Mouse (Mus musculus) macrophage (primary cell): ENCODE data around the gene Gmpr2. TPM values are rescaled to one million over a fixed set of nuclear protein-coding genes. Genes with fewer than 3 reads are reported as not detected.

Experiments
- H3K27ac ChIP-seq: fragments of 350-480 bp; formaldehyde crosslinking; 2 replicates; pipeline ENCODE4 v1.9.0; 2021
- H3K36me3 ChIP-seq: fragments of 350-480 bp; formaldehyde crosslinking; 2 replicates; pipeline ENCODE4 v1.9.0; 2021; ENCODE audit errors: inconsistent target
- H3K4me3 ChIP-seq: fragments of 350-480 bp; formaldehyde crosslinking; 2 replicates; pipeline ENCODE4 v1.9.0; 2021; ENCODE audit errors: inconsistent target
- H3K79me2 ChIP-seq: fragments of 350-480 bp; formaldehyde crosslinking; 2 replicates; pipeline ENCODE4 v1.9.0; 2021; ENCODE audit errors: inconsistent target
- WGBS: methylation state at CpG from one replicate; pipeline ENCODE4 v1.1.7; 2026; ENCODE audit warnings: inconsistent platforms; ENCODE audit not compliant: missing documents; 5-methylcytosine and 5-hydroxymethylcytosine counted together
- polyA plus RNA-seq: library from polyadenylated mRNA; stranded (reverse); fragments of 250-400 nt; gene quantifications from 3 replicates; pipeline ENCODE4 v1.2.4, GENCODE M21; 2018; ENCODE audit warnings: inconsistent platforms
- total RNA-seq, 78 experiments: library from RNA; depleted of rRNA; stranded (reverse); fragments of 250-400 nt; gene quantifications; 1 replicate in 9 of 78; 2 replicates in 24 of 78; 3 replicates in 43 of 78; 4 replicates in 2 of 78; pipeline ENCODE4 v1.2.4; 2018; ENCODE audit warnings: inconsistent platforms in 56 of 78

Gene Gmpr2
- 10 to 100 TPM in 23 of 26 experiments, 1 to 10 TPM in 3; 6.8 to 54.5 (median 28.7) TPM for total RNA-seq (2018; cell fraction: chromatin; rRNA removed)
- 10 to 100 TPM; 19.0 to 35.1 (median 28.1) TPM for total RNA-seq (2018; cell fraction: cytosol; rRNA removed)
- 10 to 100 TPM; 11.4 to 48.2 (median 21.9) TPM for total RNA-seq (2018; cell fraction: nucleus; rRNA removed)
- polyA plus RNA-seq: 27.4 to 36.4 TPM (median 34.4 TPM) in 3 replicates

GRCm38 (mm10) chr14:55671833-55672740 lies at the start of gene Gmpr2, which contains the start of gene Nedd8:
Gene Gmpr2 (plus strand): TSS chr14:55671941.
Gene Nedd8 (minus strand): TSS chr14:55672124.
- H3K36me3 ChIP-seq: peaks cover 12% of the 10 kb centered on the region; the same call in 1 of the 2 replicates
- H3K27ac ChIP-seq: peak within 1 kb of the TSS; percentile 97
- peak within 1 kb of the TSS; percentile 98 for H3K4me3 ChIP-seq
- 1% methylated on average over 38 of the region's 38 CpGs for WGBS
- H3K79me2 ChIP-seq: peaks cover 69% of the 10 kb centered on the region

- Histone ChIP-seq H3K79me2 (no peaks in the 10 kb centered on the region), H3K4me3 (no peak overlapping the region), H3K36me3 (peaks cover 61% of the 10 kb centered on the region; the same call in 1 of the 2 replicates), H3K27ac (no peak overlapping the region)
- WGBS: 96% methylated on average over 27 of the region's 27 CpGs
Measured at GRCm38 (mm10) chr14:55628077-55628827, 43.5 kb upstream of the Gmpr2 start.

GRCm38 (mm10) chr14:55629312-55629711 lies 42.4 kb upstream of the Gmpr2 start:
- WGBS: 62% methylated on average over 4 of the region's 5 CpGs
- Histone ChIP-seq H3K27ac (no peak overlapping the region), H3K36me3 (peaks cover 67% of the 10 kb centered on the region; the same call in 1 of the 2 replicates), H3K4me3 (no peak overlapping the region), H3K79me2 (no peaks in the 10 kb centered on the region)

- Histone ChIP-seq H3K36me3 (peaks cover 60% of the 10 kb centered on the region), H3K4me3 (peak overlapping the region; percentile 65), H3K27ac (peak overlapping the region; percentile 17; the same call in 1 of the 2 replicates), H3K79me2 (peaks cover 3% of the 10 kb centered on the region; the same call in 1 of the 2 replicates)
- WGBS: 11% methylated on average over 22 of the region's 23 CpGs
Measured at GRCm38 (mm10) chr14:55634874-55635522, 36.7 kb upstream of the Gmpr2 start.

GRCm38 (mm10) chr14:55635523-55636007 lies 36.2 kb upstream of the Gmpr2 start, which contains the start of gene Ipo4:
Gene Ipo4 (minus strand): TSS chr14:55635957.
- Histone ChIP-seq H3K79me2 (peaks cover 9% of the 10 kb centered on the region; the same call in 1 of the 2 replicates), H3K4me3 (peak within 1 kb of the TSS; percentile 65), H3K36me3 (peaks cover 60% of the 10 kb centered on the region), H3K27ac (peak within 1 kb of the TSS; percentile 17)
- 3% methylated on average over 26 of the region's 33 CpGs for WGBS

GRCm38 (mm10) chr14:55637795-55638194 lies 33.9 kb upstream of the Gmpr2 start, which contains the start of gene Gm49378:
Gene Gm49378 (minus strand): TSS chr14:55637895.
- Histone ChIP-seq H3K27ac (no peak within 1 kb of the TSS), H3K36me3 (peaks cover 47% of the 10 kb centered on the region), H3K79me2 (peaks cover 31% of the 10 kb centered on the region), H3K4me3 (no peak within 1 kb of the TSS)
- 97% methylated on average over 9 of the region's 9 CpGs for WGBS

- WGBS: 95% methylated on average over 14 of the region's 14 CpGs
- Histone ChIP-seq H3K27ac (no peak overlapping the region), H3K36me3 (peaks cover 37% of the 10 kb centered on the region), H3K79me2 (peaks cover 54% of the 10 kb centered on the region), H3K4me3 (no peak overlapping the region)
Measured at GRCm38 (mm10) chr14:55640816-55641215, 30.9 kb upstream of the Gmpr2 start.

- Histone ChIP-seq H3K79me2 (peaks cover 59% of the 10 kb centered on the region), H3K36me3 (peaks cover 37% of the 10 kb centered on the region), H3K4me3 (no peak overlapping the region), H3K27ac (no peak overlapping the region)
- WGBS: 70% methylated on average over 13 of the region's 13 CpGs
Measured at GRCm38 (mm10) chr14:55641291-55641690, 30.4 kb upstream of the Gmpr2 start.

GRCm38 (mm10) chr14:55642679-55643059 lies 29.1 kb upstream of the Gmpr2 start:
- H3K36me3 ChIP-seq: peaks cover 35% of the 10 kb centered on the region
- WGBS: 27% methylated on average over 8 of the region's 8 CpGs
- H3K4me3 ChIP-seq: peak overlapping the region; percentile 89
- H3K27ac ChIP-seq: peak overlapping the region; percentile 69
- H3K79me2 ChIP-seq: peaks cover 63% of the 10 kb centered on the region

- 0% methylated on average over 85 of the region's 89 CpGs for WGBS
- peaks cover 63% of the 10 kb centered on the region for H3K79me2 ChIP-seq
- H3K4me3 ChIP-seq: peak within 1 kb of the TSS; percentile 89
- H3K27ac ChIP-seq: peak within 1 kb of the TSS; percentile 75
- H3K36me3 ChIP-seq: peaks cover 28% of the 10 kb centered on the region
Measured at GRCm38 (mm10) chr14:55643060-55643907, 28.5 kb upstream of the Gmpr2 start, which contains the start of gene Tm9sf1. Gene Tm9sf1 (minus strand): TSS chr14:55643806.

GRCm38 (mm10) chr14:55644261-55644888 lies 27.4 kb upstream of the Gmpr2 start:
- Histone ChIP-seq H3K36me3 (peaks cover 22% of the 10 kb centered on the region), H3K4me3 (peak overlapping the region; percentile 89), H3K27ac (peak overlapping the region; percentile 75), H3K79me2 (peaks cover 63% of the 10 kb centered on the region)
- 10% methylated on average over 17 of the region's 17 CpGs for WGBS

GRCm38 (mm10) chr14:55649884-55650283 lies 21.9 kb upstream of the Gmpr2 start, which contains the start of gene Tssk4:
Gene Tssk4 (plus strand): TSS chr14:55650184.
- Histone ChIP-seq H3K4me3 (no peak within 1 kb of the TSS), H3K36me3 (no peaks in the 10 kb centered on the region), H3K79me2 (peaks cover 18% of the 10 kb centered on the region), H3K27ac (no peak within 1 kb of the TSS)
- WGBS: 95% methylated on average over 2 of the region's 2 CpGs
